Mouse (Mus musculus): ENCODE data around the gene Ccr10.

- TF ChIP-seq EP300 (IDR thresholded peaks at IDR 0.05; ENCODE audit: insufficient read depth, low read depth, low read length): no peak
- TF ChIP-seq CTCF (IDR thresholded peaks at IDR 0.05; ENCODE audit: low read depth, low read length): no peak
- TF ChIP-seq POLR2A (IDR thresholded peaks at IDR 0.05; ENCODE audit: insufficient read depth, low read length): no peak
These were observed 24.3 kb upstream of the Ccr10 start for GRCm38 (mm10) chr11:101199555-101199954.

All from ES-Bruce4 (cell line).